Mouse (Mus musculus): ENCODE measurements around the gene Mlycd. TPM values are rescaled to one million over a fixed set of nuclear protein-coding genes. Genes with fewer than 3 reads are reported as not detected.

Mlycd gene
- total RNA-seq, 4 experiments from 2014 or later: 83.6 to 123 (median 95.6) TPM

DNA sequence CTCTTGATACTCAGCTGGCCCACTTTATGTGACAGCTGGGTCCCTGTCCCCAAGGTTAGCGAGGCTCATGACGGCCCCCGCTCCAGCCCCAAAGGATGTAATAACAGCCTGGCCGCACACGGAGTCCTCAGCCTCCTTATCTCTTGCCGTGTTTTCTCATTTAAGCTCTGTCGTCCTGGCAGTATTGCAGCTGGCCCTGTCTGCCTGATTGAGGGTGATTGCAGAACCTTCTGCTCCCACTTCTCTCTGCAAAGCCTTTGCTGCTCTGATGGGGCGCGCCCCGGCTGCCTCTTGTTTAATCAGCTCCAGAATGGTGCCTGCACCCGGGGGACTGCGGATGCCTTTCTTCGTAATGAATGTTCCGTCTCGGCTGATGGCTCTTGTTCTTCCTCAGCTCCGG, 65.0 kb downstream of the Mlycd start:
- no peak for DNase-seq (ENCODE audit: low spot score in 2 of 2)

Other genes with a start within 250 kb of the Mlycd start
- gene Hsbp1, start 50.4 kb upstream of the Mlycd start, total RNA-seq (2022): 100 to 1,000 TPM; 133 to 148 (median 143) TPM
- gene Osgin1, start 39.2 kb downstream of the Mlycd start, total RNA-seq (2022): 10 to 100 TPM in 2 of 4 experiments, 1 to 10 TPM in 2; 5.9 to 19.9 (median 10.1) TPM
- under 1 TPM in 1 of 4 experiments, not detected in 3; 0.22 TPM for gene Necab2, start 51.8 kb downstream of the Mlycd start, total RNA-seq (2022)
- gene Slc38a8, start 106.8 kb downstream of the Mlycd start, total RNA-seq (2022): not detected
- 10 to 100 TPM; 18.1 to 24.4 (median 22.5) TPM for gene Mbtps1, start 163.9 kb downstream of the Mlycd start, total RNA-seq (2022)
- gene Hsdl1, start 180.3 kb downstream of the Mlycd start, total RNA-seq (2022): 10 to 100 TPM; 16.1 to 21.1 (median 17.4) TPM
- not detected for gene Dnaaf1, start 180.4 kb downstream of the Mlycd start, total RNA-seq (2022)
- gene Taf1c, start 210.3 kb downstream of the Mlycd start, total RNA-seq (2022): 1 to 10 TPM; 5.2 to 8.0 (median 6.9) TPM
- not detected for gene Adad2, start 217.9 kb downstream of the Mlycd start, total RNA-seq (2022)
- gene Kcng4, start 240.8 kb downstream of the Mlycd start, total RNA-seq (2022): 10 to 100 TPM in 3 of 4 experiments, 1 to 10 TPM in 1; 8.3 to 22.8 (median 16.5) TPM

All from gastrocnemius, adult 8-10 months (tissue).